Mouse (Mus musculus) olfactory bulb, adult 2 months (tissue): ENCODE measurements around the gene Smim17.

Experiments used
- CTCF ChIP-seq: fragments of 200-500 bp; IDR thresholded peaks from 2 replicates; pipeline ENCODE4 v1.5.1; 2012; ENCODE audit warnings: low read depth, mild to moderate bottlenecking, low read length, moderate library complexity; ENCODE audit not compliant: insufficient read depth
- POLR2A ChIP-seq: fragments of 200-500 bp; IDR thresholded peaks from 2 replicates; pipeline ENCODE4 v1.6.1; 2012; ENCODE audit warnings: mild to moderate bottlenecking, low read depth, low read length, moderate library complexity; ENCODE audit not compliant: insufficient read depth

DNA sequence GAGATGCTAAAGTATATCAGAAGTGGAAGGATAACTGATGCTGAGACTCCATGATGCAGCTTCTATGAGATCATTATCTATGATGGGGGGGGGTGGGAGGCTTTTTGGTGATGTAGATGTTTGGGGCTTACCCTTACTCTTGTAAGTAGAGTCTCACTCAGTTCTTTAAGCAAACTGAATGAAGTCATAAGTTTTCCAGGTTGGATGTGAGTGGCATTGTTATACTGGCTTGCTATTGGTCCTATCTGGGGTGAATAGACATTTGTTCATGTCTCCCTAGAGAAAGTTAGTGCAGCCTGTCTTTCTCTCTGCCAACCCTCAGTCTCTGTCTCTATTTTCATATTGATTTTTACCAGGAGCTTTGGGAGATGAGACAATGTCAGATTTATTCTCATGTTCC is 57.4 kb downstream of the Smim17 start, which contains the start of gene Olfr1336:
- no peak for TF ChIP-seq POLR2A
- no peak for TF ChIP-seq CTCF
